Mouse (Mus musculus): ENCODE results near the gene Zdhhc12. TPM values are rescaled to one million over a fixed set of nuclear protein-coding genes. Genes with fewer than 3 reads are reported as not detected.

Gene Zdhhc12
- polyA plus RNA-seq, 1 experiment from 2014 or later, result 21.0 TPM

DNA sequence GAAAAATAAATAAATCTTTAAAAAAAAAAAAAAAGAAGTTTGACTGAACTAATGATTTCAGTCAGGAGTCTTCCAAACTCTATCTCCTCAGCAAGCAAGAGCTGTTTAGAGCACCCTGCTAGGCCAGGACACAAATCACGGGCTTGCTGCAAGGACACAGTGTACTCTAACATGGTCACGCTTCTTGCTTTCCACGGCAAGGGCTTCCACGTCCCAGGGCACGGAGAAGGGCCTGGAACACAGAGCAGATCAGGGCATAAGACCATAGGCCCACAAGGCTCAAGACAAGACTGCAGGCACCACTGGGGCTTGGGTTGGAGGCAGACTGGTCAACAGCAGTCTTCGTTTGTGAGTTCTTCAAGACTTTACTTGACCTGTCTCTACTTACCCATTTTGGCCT is 46.3 kb downstream of the Zdhhc12 start:
- peaks cover 5% of the 10 kb centered on the region; the same call in 1 of the 2 replicates for H3K27me3 ChIP-seq
- H3K27ac ChIP-seq, result no peak overlapping the region
- no peaks in the 10 kb centered on the region for H3K9me3 ChIP-seq (replicated peaks)
- 0 out of 2 replicates have a peak, but pooled peaks cover 11% of the 10 kb centered on the region for H3K36me3 ChIP-seq (ENCODE audit: poor library complexity, severe bottlenecking)
- no peak overlapping the region for H3K4me2 ChIP-seq
- ATAC-seq, result no peak
- 97% methylated on average over 6 of the region's 6 CpGs for WGBS
- peaks cover 16% of the 10 kb centered on the region; the same call in 1 of the 2 replicates for H3K4me1 ChIP-seq
- H3K4me3 ChIP-seq, result no peak overlapping the region
- no peak overlapping the region for H3K9ac ChIP-seq

DNA sequence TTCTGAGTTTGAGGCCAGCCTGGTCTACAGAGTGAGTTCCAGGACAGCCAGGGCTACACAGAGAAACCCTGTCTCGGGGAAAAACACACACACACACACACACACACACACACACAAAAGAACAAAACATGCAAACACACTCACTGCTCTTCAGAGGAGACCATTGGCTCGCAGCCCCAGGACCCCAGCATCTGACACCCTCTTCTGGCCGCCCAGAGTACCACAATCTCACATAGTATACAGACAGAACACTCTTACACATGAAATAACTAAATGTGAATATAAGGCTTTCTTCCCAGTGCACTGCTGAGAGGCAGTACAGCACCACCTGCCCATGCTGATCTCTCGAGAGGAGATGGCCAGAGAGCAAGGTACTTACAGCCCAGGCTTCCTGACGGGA is 48.9 kb downstream of the Zdhhc12 start:
- 78% methylated on average over 5 of the region's 5 CpGs for WGBS
- ATAC-seq, result no peak
- 0 out of 2 replicates have a peak, but pooled peaks cover 16% of the 10 kb centered on the region for H3K36me3 ChIP-seq (ENCODE audit: poor library complexity, severe bottlenecking)
- no peak overlapping the region for H3K9ac ChIP-seq
- no peak overlapping the region for H3K27ac ChIP-seq
- no peaks in the 10 kb centered on the region for H3K9me3 ChIP-seq (replicated peaks)
- no peak overlapping the region for H3K4me2 ChIP-seq
- H3K4me1 ChIP-seq, result peaks cover 16% of the 10 kb centered on the region; the same call in 1 of the 2 replicates
- no peaks in the 10 kb centered on the region for H3K27me3 ChIP-seq
- H3K4me3 ChIP-seq, result no peak overlapping the region

DNA sequence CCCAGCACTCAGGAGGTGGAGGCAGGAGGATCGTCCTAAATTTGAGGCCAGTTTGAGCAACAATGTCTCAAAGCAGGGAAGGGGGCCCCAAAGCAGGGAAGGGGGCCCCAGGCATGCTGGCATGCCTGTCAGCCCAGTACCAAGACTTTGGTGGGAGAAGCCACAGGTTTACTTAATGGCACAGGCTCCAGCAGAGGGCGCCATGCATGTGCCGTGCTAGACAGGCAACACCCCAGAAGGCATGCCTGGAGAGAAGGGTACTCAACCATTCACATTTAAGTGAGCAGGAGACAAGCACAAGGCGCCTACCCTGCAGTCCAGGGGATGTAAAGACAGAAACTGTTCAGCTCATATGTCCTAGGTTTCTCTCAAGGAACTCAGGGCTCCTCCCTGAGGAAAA is 51.0 kb downstream of the Zdhhc12 start:
- peaks cover 25% of the 10 kb centered on the region for H3K36me3 ChIP-seq (ENCODE audit: poor library complexity, severe bottlenecking)
- 0 out of 2 replicates have a peak, but pooled peaks cover 9% of the 10 kb centered on the region for H3K4me1 ChIP-seq
- no peak overlapping the region for H3K4me3 ChIP-seq
- H3K4me2 ChIP-seq, result no peak overlapping the region
- H3K27me3 ChIP-seq, result no peaks in the 10 kb centered on the region
- ATAC-seq, result peak; percentile 43; the same call in 1 of the 2 replicates
- peak overlapping the region; percentile 21; the same call in 1 of the 2 replicates for H3K9ac ChIP-seq
- 1% methylated on average over 4 of the region's 4 CpGs for WGBS
- H3K27ac ChIP-seq, result no peak overlapping the region
- no peaks in the 10 kb centered on the region for H3K9me3 ChIP-seq (replicated peaks)

Other genes with a start within 250 kb of the Zdhhc12 start
- gene Cercam, start 224.5 kb downstream of the Zdhhc12 start, polyA plus RNA-seq (2015; fragmentation: Nextera tagmentation; extraction: Ambion mirVana), result 5.8 and 7.7 TPM in 2 replicates
- 77.4 and 91.8 TPM in 2 replicates for gene Odf2, start 204.4 kb downstream of the Zdhhc12 start, polyA plus RNA-seq (2015; fragmentation: Nextera tagmentation; extraction: Ambion mirVana)
- 82.5 and 83.3 TPM in 2 replicates for gene Gle1, start 158.2 kb downstream of the Zdhhc12 start, polyA plus RNA-seq (2015; fragmentation: Nextera tagmentation; extraction: Ambion mirVana)
- 157 and 178 TPM in 2 replicates for gene Sptan1, start 128.1 kb downstream of the Zdhhc12 start, polyA plus RNA-seq (2015; fragmentation: Nextera tagmentation; extraction: Ambion mirVana)
- 50.8 and 57.2 TPM in 2 replicates for gene Wdr34, start 44.8 kb downstream of the Zdhhc12 start, polyA plus RNA-seq (2015; fragmentation: Nextera tagmentation; extraction: Ambion mirVana)
- gene Set, start 36.3 kb downstream of the Zdhhc12 start, polyA plus RNA-seq (2015; fragmentation: Nextera tagmentation; extraction: Ambion mirVana), result 587 and 610 TPM in 2 replicates
- gene Pkn3, start 16.0 kb downstream of the Zdhhc12 start, polyA plus RNA-seq (2015; fragmentation: Nextera tagmentation; extraction: Ambion mirVana), result 5.7 and 6.7 TPM in 2 replicates
- 10.5 and 10.9 TPM in 2 replicates for gene Zer1, start 30.9 kb upstream of the Zdhhc12 start, polyA plus RNA-seq (2015; fragmentation: Nextera tagmentation; extraction: Ambion mirVana)
- 12.3 and 14.1 TPM in 2 replicates for gene Tbc1d13, start 40.1 kb upstream of the Zdhhc12 start, polyA plus RNA-seq (2015; fragmentation: Nextera tagmentation; extraction: Ambion mirVana)
- gene Endog, start 77.8 kb upstream of the Zdhhc12 start, polyA plus RNA-seq (2015; fragmentation: Nextera tagmentation; extraction: Ambion mirVana), result 9.5 and 10.4 TPM in 2 replicates
- gene Spout1, start 84.8 kb upstream of the Zdhhc12 start, polyA plus RNA-seq (2015; fragmentation: Nextera tagmentation; extraction: Ambion mirVana), result 62.1 and 71.1 TPM in 2 replicates
- gene Kyat1, start 112.2 kb upstream of the Zdhhc12 start, polyA plus RNA-seq (2015; fragmentation: Nextera tagmentation; extraction: Ambion mirVana), result 11.6 and 12.4 TPM in 2 replicates
- gene Lrrc8a, start 144.1 kb upstream of the Zdhhc12 start, polyA plus RNA-seq (2015; fragmentation: Nextera tagmentation; extraction: Ambion mirVana), result 57.9 and 58.3 TPM in 2 replicates
- gene Gm28035, start 146.9 kb upstream of the Zdhhc12 start, polyA plus RNA-seq (2015; fragmentation: Nextera tagmentation; extraction: Ambion mirVana), result 0.21 and 0.36 TPM in 2 replicates
- gene Phyhd1, start 172.6 kb upstream of the Zdhhc12 start, polyA plus RNA-seq (2015; fragmentation: Nextera tagmentation; extraction: Ambion mirVana), result 5.3 and 6.8 TPM in 2 replicates
- not detected in 2 replicates for gene Gm28038, start 187.4 kb upstream of the Zdhhc12 start, polyA plus RNA-seq (2015; fragmentation: Nextera tagmentation; extraction: Ambion mirVana)
- 28.0 and 30.6 TPM in 2 replicates for gene Dolk, start 192.7 kb upstream of the Zdhhc12 start, polyA plus RNA-seq (2015; fragmentation: Nextera tagmentation; extraction: Ambion mirVana)
- 24.9 and 32.7 TPM in 2 replicates for gene Nup188, start 192.7 kb upstream of the Zdhhc12 start, polyA plus RNA-seq (2015; fragmentation: Nextera tagmentation; extraction: Ambion mirVana)